Mouse (Mus musculus): ENCODE results near the gene Slc8a3.

DNA sequence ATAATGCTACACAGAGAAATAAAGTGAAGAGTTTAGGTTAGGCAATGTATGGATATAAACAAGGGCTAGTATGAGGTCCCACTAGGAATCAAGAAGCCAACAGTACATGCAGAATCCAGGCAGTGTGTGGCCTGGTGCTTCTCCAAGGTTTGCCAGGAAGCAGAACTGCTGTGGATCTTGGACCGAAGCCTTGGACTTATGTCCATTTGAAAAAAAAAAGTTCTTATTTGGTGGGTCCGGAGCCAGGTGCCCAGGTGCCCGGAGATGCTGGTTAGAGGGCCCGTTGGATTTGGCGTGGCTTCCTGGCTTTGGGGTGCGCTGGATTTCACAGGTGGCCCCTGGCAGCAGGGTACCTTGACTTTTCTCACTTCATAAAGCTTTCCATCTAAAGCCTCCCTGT, 185.0 kb downstream of the Slc8a3 start:
- no peak for TF ChIP-seq POLR2A (IDR thresholded peaks at IDR 0.05; ENCODE audit: low read depth, low read length)
- no peak for TF ChIP-seq EP300 (IDR thresholded peaks at IDR 0.05; ENCODE audit: low read length)
- no peak for TF ChIP-seq MEF2A (IDR thresholded peaks at IDR 0.05; ENCODE audit: borderline replicate concordance, low read depth, low read length)
- no peak for TF ChIP-seq UBTF (IDR thresholded peaks at IDR 0.05; ENCODE audit: low read depth, low read length)
- TF ChIP-seq E2F4 (IDR thresholded peaks at IDR 0.05; ENCODE audit: insufficient replicate concordance, low read depth, low read length): no peak
- TF ChIP-seq CTCF (conservative IDR thresholded peaks at IDR 0.05 in 1 of 2, IDR thresholded peaks at IDR 0.05 in 1 of 2; ENCODE audit: low read depth in 2 of 2, low read length in 2 of 2): no peak
- TF ChIP-seq MYC (IDR thresholded peaks at IDR 0.05; ENCODE audit: low read depth, low read length): no peak
- no peak for TF ChIP-seq POLR2AphosphoS2 (IDR thresholded peaks at IDR 0.05; ENCODE audit: low read depth, low read length)
- TF ChIP-seq USF2 (conservative IDR thresholded peaks at IDR 0.05; ENCODE audit: low read depth, low read length): no peak
- TF ChIP-seq MAFK (IDR thresholded peaks at IDR 0.05; ENCODE audit: insufficient replicate concordance, low read length): no peak
